Mouse (Mus musculus) heart, embryonic 15.5 days (tissue): ENCODE results near the gene Gna11. TPM values are rescaled to one million over a fixed set of nuclear protein-coding genes. Genes with fewer than 3 reads are reported as not detected.

ENCODE experiments used
- ATAC-seq: fragments of 200-750 bp; cut with Nextera tagmentation; replicated peaks from 2 replicates; pipeline ENCODE4 v1.8.0; 2017; ENCODE audit warnings: low read depth, moderate TSS enrichment; ENCODE audit not compliant: insufficient number of reproducible peaks, insufficient read depth, low FRiP score
- H3K27ac ChIP-seq: fragments of 300-500 bp; sonication (generic); 2 replicates; pipeline ENCODE4 v1.5.1; 2015; ENCODE audit warnings: mild to moderate bottlenecking, inconsistent platforms
- H3K27me3 ChIP-seq: fragments of 300-500 bp; sonication (generic); 2 replicates; pipeline ENCODE4 v1.6.1; 2015; ENCODE audit warnings: inconsistent platforms
- H3K36me3 ChIP-seq: fragments of 300-500 bp; sonication (generic); 2 replicates; pipeline ENCODE4 v1.6.1; 2015; ENCODE audit warnings: mild to moderate bottlenecking, inconsistent platforms
- H3K4me1 ChIP-seq: fragments of 300-500 bp; sonication (generic); replicated peaks from 2 replicates; pipeline ENCODE4 v1.6.1; 2015; ENCODE audit warnings: inconsistent platforms
- H3K4me2 ChIP-seq: fragments of 300-500 bp; sonication (generic); 2 replicates; pipeline ENCODE4 v1.6.1; 2015; ENCODE audit warnings: inconsistent platforms, mild to moderate bottlenecking, moderate library complexity
- H3K4me3 ChIP-seq: fragments of 300-500 bp; sonication (generic); 2 replicates; pipeline ENCODE4 v1.5.1; 2015; ENCODE audit warnings: mild to moderate bottlenecking, inconsistent platforms
- H3K9ac ChIP-seq: fragments of 300-500 bp; sonication (generic); 2 replicates; pipeline ENCODE4 v1.6.1; 2015; ENCODE audit warnings: mild to moderate bottlenecking, inconsistent platforms
- H3K9me3 ChIP-seq: fragments of 300-500 bp; sonication (generic); replicated peaks from 2 replicates; pipeline ENCODE4 v1.6.1; 2016; ENCODE audit warnings: inconsistent platforms
- WGBS: fragments of 180-500 bp; shearing (Covaris S2); methylation state at CpG from one replicate; pipeline ENCODE4 v1.1.7; 2015; ENCODE audit warnings: mixed read lengths; 5-methylcytosine and 5-hydroxymethylcytosine counted together
- polyA plus RNA-seq: library from polyadenylated mRNA; unstranded; fragments of >200 nt; fragmentation: Nextera tagmentation; extraction: Ambion mirVana; gene quantifications from 2 replicates; pipeline ENCODE4 v1.2.1, GENCODE M21; 2015

Gna11 gene
- polyA plus RNA-seq, 1 experiment from 2014 or later, result 52.1 TPM

DNA sequence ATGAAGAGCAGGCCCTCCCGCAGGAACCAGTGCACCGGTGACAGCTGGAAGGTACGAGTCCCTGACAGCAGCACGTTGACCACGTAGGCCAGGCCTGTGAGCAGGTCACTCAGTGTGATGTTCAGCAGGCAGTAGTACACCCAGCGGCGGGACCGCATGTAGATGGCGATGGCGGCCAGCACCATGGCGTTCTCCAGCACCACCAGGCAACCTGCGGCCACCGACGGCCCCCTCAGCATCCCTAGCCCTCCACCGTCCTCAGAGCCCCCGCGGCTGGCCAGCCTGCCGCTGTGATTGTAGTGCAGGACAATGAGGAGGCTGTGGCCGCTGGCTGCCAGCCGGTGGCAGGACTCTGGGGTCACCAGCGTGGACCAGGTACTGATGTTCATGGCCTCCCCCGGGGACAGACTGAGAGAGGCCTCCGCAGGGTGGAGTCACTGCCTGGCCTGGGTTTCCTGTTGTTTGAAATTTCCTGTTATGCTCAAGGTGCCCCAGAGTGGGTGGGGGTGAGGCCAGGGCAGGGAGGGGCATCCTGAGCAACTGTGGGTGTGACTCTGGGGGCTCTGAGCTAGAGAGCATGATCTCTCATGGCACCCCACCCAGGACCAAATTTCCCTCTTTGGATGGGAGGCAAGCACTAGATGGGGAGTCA is 45.6 kb downstream of the Gna11 start:
- H3K4me1 ChIP-seq, result peaks cover 18% of the 10 kb centered on the region
- WGBS, result 59% methylated on average over 23 of the region's 23 CpGs
- H3K4me3 ChIP-seq, result peak overlapping the region; percentile 7; the same call in 1 of the 2 replicates
- H3K27me3 ChIP-seq, result peaks cover 14% of the 10 kb centered on the region
- no peaks in the 10 kb centered on the region for H3K36me3 ChIP-seq
- H3K9me3 ChIP-seq, result no peaks in the 10 kb centered on the region
- no peak overlapping the region for H3K9ac ChIP-seq
- H3K27ac ChIP-seq, result 0 out of 2 replicates have a peak overlapping the region, but pooled peaks have one; percentile 10
- peak overlapping the region; percentile 8; the same call in 1 of the 2 replicates for H3K4me2 ChIP-seq
- ATAC-seq, result no peak

DNA sequence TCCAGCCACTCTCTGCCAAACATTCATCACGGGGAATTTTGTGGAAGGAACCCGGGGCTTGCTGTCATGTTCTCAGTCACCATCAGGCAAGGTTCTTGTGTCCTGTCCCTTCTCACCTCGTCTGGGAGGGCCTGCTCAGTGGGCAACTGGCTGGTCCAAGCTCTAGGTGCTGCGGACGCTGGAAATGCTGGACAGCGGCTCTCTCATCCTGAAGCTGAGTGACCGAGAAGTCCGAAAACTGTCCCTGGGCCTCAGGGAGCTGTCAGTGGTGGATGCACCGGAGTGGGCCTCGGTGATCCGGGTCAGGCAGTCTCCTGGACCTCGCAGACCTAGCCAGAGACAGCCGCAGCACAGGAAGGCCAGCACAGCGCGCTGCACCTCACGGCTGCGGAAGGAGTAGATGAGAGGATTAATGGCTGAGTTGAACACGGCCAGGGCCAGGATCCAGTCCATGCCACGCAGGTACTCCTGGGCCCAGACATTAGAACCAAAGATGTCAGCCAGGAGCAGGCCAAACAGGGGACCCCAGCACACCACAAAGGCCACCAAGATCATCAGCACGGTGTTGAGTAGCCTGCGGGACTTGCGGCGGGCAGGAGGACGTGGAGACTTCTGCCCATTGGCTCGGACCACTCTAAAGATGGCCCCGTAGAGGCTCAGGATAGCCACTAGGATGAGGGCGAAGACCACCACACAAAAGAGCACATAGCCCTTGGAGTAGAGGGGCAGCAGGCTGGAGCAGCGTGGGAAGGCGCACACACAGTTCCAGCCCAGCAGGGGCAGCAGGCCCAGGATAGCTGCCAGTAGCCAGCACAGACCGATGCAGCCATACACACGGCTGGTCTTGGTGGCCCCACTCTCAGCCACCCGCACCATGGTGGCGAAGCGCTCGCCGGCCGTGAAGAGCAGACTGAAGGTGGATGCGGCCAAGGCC is 46.4 kb downstream of the Gna11 start:
- 79% methylated on average over 38 of the region's 38 CpGs for WGBS
- peaks cover 24% of the 10 kb centered on the region for H3K4me1 ChIP-seq
- peak overlapping the region; percentile 7; the same call in 1 of the 2 replicates for H3K4me3 ChIP-seq
- H3K36me3 ChIP-seq, result no peaks in the 10 kb centered on the region
- peaks cover 8% of the 10 kb centered on the region for H3K27me3 ChIP-seq
- H3K4me2 ChIP-seq, result peak overlapping the region; percentile 30; the same call in 1 of the 2 replicates
- H3K9ac ChIP-seq, result no peak overlapping the region
- H3K9me3 ChIP-seq, result no peaks in the 10 kb centered on the region
- 0 out of 2 replicates have a peak overlapping the region, but pooled peaks have one; percentile 10 for H3K27ac ChIP-seq
- no peak for ATAC-seq

- H3K9ac ChIP-seq, result no peak overlapping the region
- 77% methylated on average over 17 of the region's 17 CpGs for WGBS
- H3K27ac ChIP-seq, result no peak overlapping the region
- peaks cover 7% of the 10 kb centered on the region; the same call in 1 of the 2 replicates for H3K36me3 ChIP-seq
- peak overlapping the region; percentile 53; the same call in 1 of the 2 replicates for H3K4me2 ChIP-seq
- H3K4me3 ChIP-seq, result no peak overlapping the region; the same call in 1 of the 2 replicates
- H3K4me1 ChIP-seq, result peaks cover 19% of the 10 kb centered on the region
- H3K27me3 ChIP-seq, result no peaks in the 10 kb centered on the region
- no peak for ATAC-seq
- H3K9me3 ChIP-seq, result no peaks in the 10 kb centered on the region
Measured at GRCm38 (mm10) chr10:81497401-81498270, 47.4 kb downstream of the Gna11 start.

DNA sequence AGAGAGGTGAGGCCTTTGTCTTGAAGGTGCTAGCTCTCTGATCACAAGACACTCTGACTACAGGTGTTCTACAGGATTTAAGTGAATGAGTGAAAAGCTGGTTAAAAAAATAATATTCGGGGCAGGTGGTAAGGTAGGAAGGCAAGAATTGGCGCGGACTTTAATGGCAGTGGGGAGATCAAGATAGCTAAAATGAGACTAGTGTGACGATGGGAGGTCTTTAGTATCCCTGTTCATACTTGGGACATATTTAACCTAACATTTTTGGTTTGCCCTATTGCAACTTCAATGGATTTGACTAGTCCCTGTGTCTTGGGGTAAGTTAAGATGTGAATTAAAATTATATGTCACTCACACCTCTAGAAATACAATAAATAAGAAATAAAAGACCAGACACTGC is 48.0 kb downstream of the Gna11 start:
- Histone ChIP-seq H3K27me3 (no peaks in the 10 kb centered on the region), H3K4me2 (peak overlapping the region; percentile 53), H3K36me3 (peaks cover 12% of the 10 kb centered on the region), H3K9me3 (no peaks in the 10 kb centered on the region), H3K27ac (peak overlapping the region; percentile 85), H3K4me1 (peaks cover 19% of the 10 kb centered on the region), H3K9ac (0 out of 2 replicates have a peak overlapping the region, but pooled peaks have one; percentile 55), H3K4me3 (peak overlapping the region; percentile 79)
- no peak for ATAC-seq
- 29% methylated on average over 4 of the region's 4 CpGs for WGBS

DNA sequence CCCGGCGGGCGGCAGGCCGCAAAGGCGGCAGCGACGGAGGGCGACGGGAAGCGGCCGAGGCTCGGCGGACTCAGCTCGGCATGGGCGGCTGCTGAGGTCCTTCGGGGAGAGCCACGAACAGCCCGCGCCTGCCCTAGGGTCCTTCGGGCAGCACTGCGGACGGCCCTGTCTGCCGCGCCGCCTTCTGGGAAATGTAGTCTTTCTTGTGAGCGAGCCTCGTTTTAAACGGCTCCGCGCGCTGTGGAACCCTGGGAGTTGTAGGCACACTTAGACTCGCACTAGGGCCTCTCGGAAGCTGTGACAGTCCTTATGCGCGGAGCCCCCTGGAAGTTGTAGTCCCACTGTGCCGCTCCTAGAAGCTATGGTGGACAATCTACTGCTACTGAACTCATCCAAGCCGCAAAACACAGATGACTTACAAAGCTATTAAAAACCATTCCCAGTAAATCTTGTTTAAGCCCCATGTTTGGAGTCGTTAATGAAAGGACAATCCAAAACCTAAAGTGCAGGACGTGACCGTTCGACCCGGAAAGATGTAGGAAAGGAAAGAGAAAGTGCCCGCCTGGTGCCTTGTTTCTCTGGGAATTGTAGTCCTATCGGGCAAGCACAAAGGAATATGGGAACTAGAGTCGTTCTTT is 48.6 kb downstream of the Gna11 start, which contains the start of gene Ncln:
Ncln (minus strand) TSS at position 129 of the 638 bp plus-strand sequence.
- Histone ChIP-seq H3K9ac (peak within 1 kb of the TSS; percentile 88), H3K4me1 (peaks cover 19% of the 10 kb centered on the region), H3K9me3 (no peaks in the 10 kb centered on the region), H3K4me3 (peak within 1 kb of the TSS; percentile 79), H3K4me2 (peak within 1 kb of the TSS; percentile 91), H3K36me3 (peaks cover 18% of the 10 kb centered on the region), H3K27me3 (no peaks in the 10 kb centered on the region), H3K27ac (peak within 1 kb of the TSS; percentile 85)
- WGBS, result under 1% methylated on average over 41 of the region's 45 CpGs
- peak; percentile 94 for ATAC-seq

- H3K36me3 ChIP-seq, result peaks cover 25% of the 10 kb centered on the region
- H3K27me3 ChIP-seq, result no peaks in the 10 kb centered on the region
- ATAC-seq, result peak; percentile 14
- peaks cover 19% of the 10 kb centered on the region for H3K4me1 ChIP-seq
- no peaks in the 10 kb centered on the region for H3K9me3 ChIP-seq
- peak overlapping the region; percentile 79 for H3K4me3 ChIP-seq
- H3K9ac ChIP-seq, result peak overlapping the region; percentile 88
- peak overlapping the region; percentile 50 for H3K27ac ChIP-seq
- WGBS, result 1% methylated on average over 40 of the region's 41 CpGs
- H3K4me2 ChIP-seq, result peak overlapping the region; percentile 91
Measured at GRCm38 (mm10) chr10:81495616-81496263, 49.2 kb downstream of the Gna11 start.

DNA sequence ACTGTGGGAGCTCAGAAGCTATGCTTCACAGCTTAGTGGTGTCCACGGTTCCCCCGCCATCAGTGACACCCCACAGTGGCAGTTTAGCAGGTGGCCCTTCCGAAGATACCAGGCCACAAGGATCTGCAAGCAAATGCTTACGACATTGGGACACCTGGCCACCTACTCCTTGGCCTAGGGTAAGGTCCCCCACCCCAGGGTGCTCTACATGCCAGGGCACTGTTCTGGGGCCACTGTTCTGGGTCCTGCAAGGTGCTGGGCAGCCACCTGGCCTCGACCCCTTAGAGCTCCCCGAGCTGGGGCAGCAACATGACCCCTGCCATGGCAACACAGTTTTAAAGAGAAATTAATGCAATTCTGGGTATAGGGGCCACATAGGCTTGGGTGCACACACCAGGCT is 49.8 kb downstream of the Gna11 start:
- Histone ChIP-seq H3K4me3 (peak overlapping the region; percentile 79), H3K27ac (no peak overlapping the region), H3K4me1 (peaks cover 19% of the 10 kb centered on the region), H3K36me3 (peaks cover 31% of the 10 kb centered on the region), H3K9me3 (no peaks in the 10 kb centered on the region), H3K4me2 (peak overlapping the region; percentile 91), H3K9ac (peak overlapping the region; percentile 88), H3K27me3 (no peaks in the 10 kb centered on the region)
- 74% methylated on average over 6 of the region's 6 CpGs for WGBS
- ATAC-seq, result no peak

DNA sequence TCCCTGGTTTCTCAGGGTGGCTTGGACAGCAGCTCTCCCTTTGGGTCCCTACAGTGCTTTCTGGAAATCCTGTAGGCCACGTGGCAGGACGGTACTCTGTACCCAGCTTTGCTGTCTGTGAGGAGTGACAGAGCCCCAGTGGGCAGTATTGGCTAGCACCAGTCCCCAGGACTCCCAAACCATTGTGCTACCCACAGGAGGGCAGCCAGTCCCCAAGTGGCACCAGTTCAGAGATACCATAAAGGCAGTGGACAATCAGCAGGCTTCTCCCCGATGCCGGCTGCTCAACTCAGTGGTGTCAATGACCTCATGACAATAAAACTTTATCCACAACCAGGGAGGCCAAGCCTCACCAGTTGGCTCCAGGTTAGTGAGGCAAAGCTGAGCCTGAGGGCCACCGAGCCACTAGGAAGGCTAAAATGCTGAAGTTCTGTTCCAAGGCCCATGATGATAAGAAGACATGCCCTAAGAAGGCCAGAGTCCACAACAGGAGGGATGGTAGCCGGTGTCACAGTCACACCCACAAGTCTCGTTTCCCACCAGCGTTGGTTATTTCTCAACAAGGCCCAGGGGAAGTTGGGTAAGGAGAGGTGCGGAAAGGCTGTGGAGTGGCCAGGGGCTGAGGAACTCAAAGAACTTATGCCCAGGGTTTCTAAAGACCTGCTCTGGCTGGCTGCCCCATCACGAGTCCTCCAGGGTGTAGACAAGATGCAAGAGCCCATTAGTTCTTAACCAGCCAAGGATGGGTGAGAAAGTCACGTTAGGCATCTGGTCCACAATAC is 50.5 kb downstream of the Gna11 start:
- 83% methylated on average over 11 of the region's 11 CpGs for WGBS
- ATAC-seq, result no peak
- peak overlapping the region; percentile 91; the same call in 1 of the 2 replicates for H3K4me2 ChIP-seq
- H3K4me3 ChIP-seq, result peak overlapping the region; percentile 79
- H3K9ac ChIP-seq, result no peak overlapping the region
- no peak overlapping the region for H3K27ac ChIP-seq
- H3K36me3 ChIP-seq, result peaks cover 38% of the 10 kb centered on the region
- H3K4me1 ChIP-seq, result peaks cover 19% of the 10 kb centered on the region
- H3K27me3 ChIP-seq, result no peaks in the 10 kb centered on the region
- no peaks in the 10 kb centered on the region for H3K9me3 ChIP-seq

GRCm38 (mm10) chr10:81493601-81494220 is 51.3 kb downstream of the Gna11 start:
- H3K4me2 ChIP-seq, result no peak overlapping the region
- 0 out of 2 replicates have a peak overlapping the region, but pooled peaks have one; percentile 8 for H3K9ac ChIP-seq
- H3K36me3 ChIP-seq, result peaks cover 43% of the 10 kb centered on the region
- no peak for ATAC-seq
- H3K9me3 ChIP-seq, result no peaks in the 10 kb centered on the region
- H3K27me3 ChIP-seq, result no peaks in the 10 kb centered on the region
- WGBS, result 78% methylated on average over 8 of the region's 8 CpGs
- no peak overlapping the region for H3K4me3 ChIP-seq
- H3K27ac ChIP-seq, result no peak overlapping the region
- H3K4me1 ChIP-seq, result peaks cover 22% of the 10 kb centered on the region
